Mouse (Mus musculus) ES-Bruce4 (cell line): ENCODE results near the gene Stam2.

Source experiments
- CTCF ChIP-seq: IDR thresholded peaks from one replicate; pipeline ENCODE4 v1.8.1; 2011; ENCODE audit warnings: low read depth, low read length
- EP300 ChIP-seq: IDR thresholded peaks from 2 replicates; pipeline ENCODE4 v1.6.1; 2011; ENCODE audit warnings: low read depth, low read length; ENCODE audit not compliant: insufficient read depth
- POLR2A ChIP-seq: IDR thresholded peaks from one replicate; pipeline ENCODE4 v1.8.1; 2011; ENCODE audit warnings: low read length; ENCODE audit not compliant: insufficient read depth

GRCm38 (mm10) chr2:52676913-52677303, 65.2 kb downstream of the Stam2 start:
- TF ChIP-seq CTCF, result no peak
- TF ChIP-seq EP300, result no peak
- no peak for TF ChIP-seq POLR2A
